Mouse (Mus musculus) layer of hippocampus, postnatal 10 days (tissue): ENCODE results near the gene Gm17387. TPM values are rescaled to one million over a fixed set of nuclear protein-coding genes. Genes with fewer than 3 reads are reported as not detected.

Experiments used
- DNase-seq, 2 experiments: peaks; one replicate each; pipeline ENCODE4 v3.0.0; 2021; ENCODE audit warnings: low spot score in 2 of 2
- total RNA-seq, 2 experiments: library from RNA; stranded (reverse); gene quantifications; 2 replicates each; pipeline ENCODE4 v1.2.3; 2021

Gm17387 gene
- total RNA-seq, 2 experiments from 2014 or later = not detected

DNA sequence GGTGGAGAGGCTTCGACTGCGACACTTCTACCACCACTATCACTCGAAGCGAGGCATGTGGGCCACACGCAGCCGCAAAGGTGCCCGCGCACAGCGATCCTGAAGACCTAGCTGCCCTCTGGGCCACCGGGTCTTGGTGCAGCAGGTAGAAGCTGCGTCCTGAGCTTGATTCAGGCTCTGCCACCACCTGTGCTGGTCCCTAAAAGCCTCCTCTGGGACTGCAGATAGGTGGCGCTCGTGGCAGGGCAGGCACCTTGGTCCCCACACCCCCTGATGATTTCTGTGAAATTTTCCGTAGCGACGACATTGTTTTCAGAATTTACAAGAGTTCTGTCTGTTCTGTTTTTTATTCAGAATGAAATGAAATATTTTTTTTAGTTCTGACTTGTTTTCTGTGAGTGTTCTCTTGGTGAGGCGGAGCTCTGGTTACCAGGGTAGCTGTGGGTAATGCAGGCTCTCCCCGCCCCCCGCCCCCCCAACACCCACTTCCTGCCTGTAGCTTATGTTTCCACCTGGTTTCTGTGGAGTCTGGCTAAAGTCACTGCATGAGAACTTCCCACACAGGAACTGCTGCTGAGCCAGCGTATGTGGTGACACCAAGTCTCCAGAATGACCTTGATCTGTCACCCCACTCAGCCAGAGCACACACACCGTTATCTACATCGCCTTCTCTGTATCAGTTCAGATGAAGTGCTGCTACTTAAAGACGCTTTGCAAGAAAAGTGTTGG is 43.2 kb downstream of the Gm17387 start:
- DNase-seq = no peak

- DNase-seq = no peak
Measured at GRCm38 (mm10) chr7:141073782-141074181, 44.9 kb downstream of the Gm17387 start.

GRCm38 (mm10) chr7:141077841-141078240 is 48.9 kb downstream of the Gm17387 start, which contains the start of gene Pkp3:
TSS of gene Pkp3 (plus strand) at chr7:141078218.
- no peak for DNase-seq

DNA sequence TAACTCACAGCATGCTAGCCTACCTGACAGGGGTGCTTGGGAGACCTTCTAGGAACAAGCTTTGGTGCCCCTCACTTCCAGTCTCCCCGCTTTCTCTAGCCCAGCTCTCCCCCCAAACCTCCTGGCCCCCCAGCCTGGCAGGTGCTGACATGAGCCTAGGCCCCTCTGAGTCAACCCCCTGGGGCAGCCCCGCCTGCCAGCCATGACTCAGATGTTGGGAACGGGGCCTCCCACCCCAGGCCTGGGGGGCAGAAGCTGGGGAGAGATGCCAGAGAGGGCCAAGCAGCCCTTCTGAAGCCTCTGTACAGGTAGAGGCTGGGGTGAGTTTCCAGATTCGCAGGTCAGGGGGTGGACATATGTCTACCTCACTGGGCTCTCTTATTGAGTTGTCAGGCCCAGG is 49.9 kb downstream of the Gm17387 start:
- DNase-seq = no peak

Other genes starting within 250 kb of the Gm17387 start
- gene Syce1, start 241.3 kb upstream of the Gm17387 start, total RNA-seq = not detected
- 1 to 10 TPM; 8.5 to 9.3 TPM for gene Zfp941, start 207.0 kb upstream of the Gm17387 start, total RNA-seq
- gene Urah, start 194.1 kb upstream of the Gm17387 start, total RNA-seq = 1 to 10 TPM in 1 of 2 experiments, not detected in 1; 1.2 TPM
- not detected for gene Scgb1c1, start 183.6 kb upstream of the Gm17387 start, total RNA-seq
- gene Odf3, start 181.3 kb upstream of the Gm17387 start, total RNA-seq = not detected
- under 1 TPM; 0.40 to 0.73 TPM for gene Gm45785, start 172.8 kb upstream of the Gm17387 start, total RNA-seq
- 100 to 1,000 TPM in 1 of 2 experiments, 10 to 100 TPM in 1; 91.1 to 106 TPM for gene Ric8a, start 172.2 kb upstream of the Gm17387 start, total RNA-seq
- 10 to 100 TPM; 27.2 to 28.1 TPM for gene Bet1l, start 171.6 kb upstream of the Gm17387 start, total RNA-seq
- 100 to 1,000 TPM; 151 to 155 TPM for gene Psmd13, start 147.2 kb upstream of the Gm17387 start, total RNA-seq
- gene Sirt3, start 146.8 kb upstream of the Gm17387 start, total RNA-seq = 10 to 100 TPM; 46.0 to 48.6 TPM
- gene Cox8b, start 128.7 kb upstream of the Gm17387 start, total RNA-seq = not detected
- under 1 TPM; 0.27 to 0.53 TPM for gene Nlrp6, start 108.2 kb upstream of the Gm17387 start, total RNA-seq
- gene Pgghg, start 87.7 kb upstream of the Gm17387 start, total RNA-seq = 1 to 10 TPM; 4.2 to 5.0 TPM
- gene Ifitm5, start 78.8 kb upstream of the Gm17387 start, total RNA-seq = not detected
- gene Gm45717, start 73.2 kb upstream of the Gm17387 start, total RNA-seq = not detected
- gene Ifitm2, start 73.1 kb upstream of the Gm17387 start, total RNA-seq = 10 to 100 TPM; 20.3 to 27.0 TPM
- 1 to 10 TPM; 3.6 to 5.5 TPM for gene Ifitm1, start 61.9 kb upstream of the Gm17387 start, total RNA-seq
- gene Ifitm3, start 18.4 kb upstream of the Gm17387 start, total RNA-seq = 10 to 100 TPM; 13.0 TPM
- gene Ifitm6, start 11.2 kb upstream of the Gm17387 start, total RNA-seq = not detected
- 100 to 1,000 TPM; 103 to 123 TPM for gene B4galnt4, start 32.0 kb downstream of the Gm17387 start, total RNA-seq
- not detected for gene Pkp3, start 49.1 kb downstream of the Gm17387 start, total RNA-seq
- 1 to 10 TPM; 2.1 to 2.5 TPM for gene Sigirr, start 71.4 kb downstream of the Gm17387 start, total RNA-seq
- gene Ano9, start 88.7 kb downstream of the Gm17387 start, total RNA-seq = not detected
- 10 to 100 TPM; 47.9 to 68.4 TPM for gene Ptdss2, start 93.3 kb downstream of the Gm17387 start, total RNA-seq
- 10 to 100 TPM; 29.7 to 32.4 TPM for gene Rnh1, start 143.7 kb downstream of the Gm17387 start, total RNA-seq
- 100 to 1,000 TPM; 210 to 243 TPM for gene Hras, start 164.9 kb downstream of the Gm17387 start, total RNA-seq
- gene Lrrc56, start 165.0 kb downstream of the Gm17387 start, total RNA-seq = 1 to 10 TPM; 5.0 to 5.8 TPM
- gene Lmntd2, start 184.9 kb downstream of the Gm17387 start, total RNA-seq = not detected
- 1 to 10 TPM; 1.6 to 1.7 TPM for gene Rassf7, start 186.7 kb downstream of the Gm17387 start, total RNA-seq
- gene Phrf1, start 199.7 kb downstream of the Gm17387 start, total RNA-seq = 10 to 100 TPM; 71.6 to 72.7 TPM
- under 1 TPM; 0.29 to 0.64 TPM for gene Irf7, start 237.3 kb downstream of the Gm17387 start, total RNA-seq
- gene Cdhr5, start 247.7 kb downstream of the Gm17387 start, total RNA-seq = not detected